Mouse (Mus musculus) G1E-ER4 (cell line): ENCODE data around the gene Hpcal4. TPM values are rescaled to one million over a fixed set of nuclear protein-coding genes. Genes with fewer than 3 reads are reported as not detected.

Experiments used
- GATA1 ChIP-seq: IDR thresholded peaks from one replicate; pipeline ENCODE4 v1.8.0; 2012; ENCODE audit warnings: low read length, inconsistent platforms
- polyA plus RNA-seq: library from polyadenylated mRNA; stranded (reverse); fragments of >175 nt; gene quantifications from 2 replicates; pipeline ENCODE4 v1.2.3, GENCODE M21; 2012

Hpcal4 gene
- polyA plus RNA-seq: not detected in 2 replicates

DNA sequence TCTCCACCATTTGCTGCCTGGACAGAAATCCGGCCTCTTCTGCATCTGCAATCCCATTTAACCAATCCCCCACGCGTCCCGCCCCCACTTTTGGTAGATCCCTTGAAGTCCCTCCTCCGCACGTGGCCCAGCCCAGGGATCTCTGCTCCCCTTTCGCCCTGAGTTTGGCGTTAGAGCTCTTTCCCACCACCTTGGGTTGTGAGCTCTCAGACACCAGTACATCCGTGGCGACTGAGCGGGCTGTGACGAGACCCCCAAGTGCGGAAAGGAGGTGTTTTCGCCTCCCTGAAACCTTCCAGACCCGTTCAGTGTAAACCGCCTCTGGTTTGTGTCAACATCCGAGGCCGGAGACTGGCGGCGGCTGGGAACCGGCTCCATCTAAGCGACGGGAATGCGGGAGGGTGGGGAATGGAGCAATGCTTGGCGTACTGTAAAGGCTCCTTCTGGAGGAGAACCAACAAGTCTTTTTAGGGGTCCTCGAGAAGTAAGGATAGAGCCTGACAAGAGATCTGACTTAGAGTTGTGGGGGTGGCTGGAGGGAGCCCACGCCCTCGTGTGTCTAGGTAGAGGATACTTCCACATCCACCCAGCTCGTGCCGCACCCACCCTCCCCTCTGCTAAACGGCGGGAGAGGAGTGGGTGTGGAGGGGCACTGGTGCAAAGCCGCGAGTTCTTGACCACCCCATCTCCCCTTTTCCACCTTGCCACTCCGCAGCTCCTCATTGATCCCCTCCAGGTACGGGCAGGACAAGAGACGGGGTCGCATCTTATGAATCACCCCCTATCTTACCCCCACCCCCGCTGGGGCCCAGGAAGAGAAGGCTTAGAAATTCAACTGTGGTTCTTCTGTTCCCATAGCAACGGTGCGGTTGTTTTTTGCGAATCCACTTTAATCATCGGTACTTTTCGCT, at the start of gene Hpcal4:
Gene Hpcal4, plus strand, starts transcription at position 900 of the 911 bp plus-strand sequence.
- no peak for TF ChIP-seq GATA1

DNA sequence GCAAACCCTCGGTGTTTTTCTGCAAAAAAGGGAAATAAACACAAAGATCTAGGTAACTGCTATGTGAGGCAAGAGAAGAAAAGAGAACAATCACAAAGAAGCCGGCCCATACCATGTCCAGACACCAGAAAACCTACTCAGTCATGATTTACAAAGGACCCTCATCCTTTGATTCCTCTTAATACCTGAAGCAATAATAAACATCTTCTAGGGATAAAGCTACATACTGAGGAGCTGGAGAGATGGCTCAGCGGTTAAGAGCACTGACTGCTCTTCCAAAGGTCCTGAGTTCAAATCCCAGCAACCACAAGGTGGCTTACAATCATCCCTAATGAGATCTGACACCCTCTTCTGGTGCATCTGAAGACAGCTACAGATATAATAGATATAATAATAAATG, 45.5 kb upstream of the Hpcal4 start:
- no peak for TF ChIP-seq GATA1

DNA sequence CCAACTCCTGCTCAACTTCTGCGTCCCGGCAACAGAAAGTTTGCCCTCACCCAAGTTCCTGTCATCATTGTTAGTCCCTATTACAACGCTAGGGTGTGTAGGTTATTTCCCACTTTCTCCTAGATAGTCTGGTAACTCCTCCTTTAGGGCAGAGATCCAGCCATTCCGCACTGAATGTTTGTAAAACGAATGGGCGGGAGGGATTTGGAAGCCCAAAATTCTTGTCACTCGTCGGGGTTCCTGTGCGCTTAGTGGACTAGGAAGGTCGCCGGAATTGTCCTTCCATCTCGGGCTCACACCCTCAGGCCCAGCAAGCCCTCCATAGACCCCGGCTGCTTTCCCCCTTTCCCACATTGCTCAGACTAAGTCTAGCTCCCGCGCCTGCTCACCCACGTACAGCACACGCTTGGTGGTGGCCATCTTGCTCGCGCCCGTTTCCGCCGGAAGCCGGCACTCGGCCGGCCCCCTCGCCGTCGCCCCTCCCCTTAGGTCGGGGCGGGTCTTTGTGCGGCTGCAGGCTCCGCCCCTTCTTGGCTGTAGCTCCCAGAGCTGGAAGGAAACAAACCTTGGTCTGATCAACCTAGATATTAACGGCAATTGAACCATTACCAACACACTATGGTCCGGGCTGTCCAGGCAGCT, 43.4 kb upstream of the Hpcal4 start, which contains the start of gene Ppie:
Gene Ppie, minus strand, starts transcription at position 439 of the 642 bp plus-strand sequence.
- no peak for TF ChIP-seq GATA1

DNA sequence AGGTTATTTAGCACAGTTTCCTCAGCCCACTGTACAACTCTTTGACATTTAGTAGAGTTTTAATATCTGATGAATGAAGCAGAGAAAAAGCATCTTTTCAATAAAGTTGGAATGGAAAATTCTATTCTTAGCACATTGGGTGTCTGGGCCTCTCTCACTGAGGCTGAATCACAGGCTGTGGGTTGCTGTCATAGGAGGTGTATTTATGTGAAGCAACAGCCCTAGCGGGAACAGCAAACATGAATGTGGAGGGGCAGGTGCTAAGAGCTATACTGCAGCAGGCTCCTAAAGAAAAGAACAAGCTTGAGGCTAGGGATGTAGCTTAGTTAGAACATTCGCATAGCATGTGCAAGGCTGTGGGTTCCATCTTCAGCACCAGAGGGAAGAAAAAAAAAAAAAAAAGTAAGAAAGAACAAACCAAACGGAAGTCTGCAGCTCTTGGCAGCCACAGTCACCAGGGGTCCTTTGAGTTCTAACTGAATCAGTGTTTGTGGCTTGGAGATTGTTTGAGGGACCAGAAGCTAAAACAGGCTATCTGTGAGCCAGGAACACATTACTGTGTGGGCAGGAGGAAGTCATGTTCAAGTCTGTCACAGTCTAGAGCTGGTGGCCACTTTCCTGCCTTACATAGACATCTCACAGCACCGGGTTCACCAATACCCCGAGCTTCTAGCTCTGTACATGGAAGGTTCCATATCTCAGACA, 35.4 kb upstream of the Hpcal4 start:
- TF ChIP-seq GATA1: no peak

DNA sequence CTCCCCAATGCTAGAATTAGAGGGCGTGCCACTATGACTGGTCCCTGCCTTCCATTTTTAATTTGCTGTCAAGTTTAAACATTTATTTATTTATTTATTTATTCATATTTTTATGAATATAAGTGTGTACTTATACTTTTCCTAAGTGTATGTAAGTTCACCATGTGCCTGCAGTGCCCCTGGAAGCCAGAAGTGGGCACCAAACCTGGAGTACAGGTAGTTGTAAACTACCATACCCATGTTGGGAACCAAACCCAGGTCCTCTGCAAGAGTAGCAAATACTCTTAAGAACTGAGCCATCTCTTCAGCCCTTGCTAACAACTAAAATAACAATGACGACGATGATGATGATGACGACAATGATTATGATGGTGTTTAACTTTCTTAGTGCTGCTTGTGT, 31.0 kb upstream of the Hpcal4 start:
- TF ChIP-seq GATA1: no peak

DNA sequence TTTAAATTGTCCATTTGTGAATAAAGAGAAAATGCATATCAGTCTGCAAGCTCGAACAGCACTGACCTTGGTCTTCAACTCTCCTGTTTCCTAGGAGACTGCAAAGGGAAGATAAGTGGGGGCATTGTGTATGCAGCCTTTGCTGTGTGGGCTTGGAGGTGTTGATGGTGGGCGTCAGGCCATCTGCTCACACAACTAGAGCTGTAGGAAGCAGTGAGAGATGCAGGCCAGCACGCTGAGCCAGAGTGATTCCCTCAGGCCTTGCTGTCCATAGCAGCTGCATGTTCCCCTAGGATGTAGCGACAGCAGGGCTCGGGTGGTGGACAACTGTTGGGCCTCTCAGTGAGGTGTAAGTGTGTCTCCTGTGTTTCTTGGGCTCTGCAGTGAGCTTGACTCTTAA, 30.1 kb upstream of the Hpcal4 start:
- TF ChIP-seq GATA1: no peak

DNA sequence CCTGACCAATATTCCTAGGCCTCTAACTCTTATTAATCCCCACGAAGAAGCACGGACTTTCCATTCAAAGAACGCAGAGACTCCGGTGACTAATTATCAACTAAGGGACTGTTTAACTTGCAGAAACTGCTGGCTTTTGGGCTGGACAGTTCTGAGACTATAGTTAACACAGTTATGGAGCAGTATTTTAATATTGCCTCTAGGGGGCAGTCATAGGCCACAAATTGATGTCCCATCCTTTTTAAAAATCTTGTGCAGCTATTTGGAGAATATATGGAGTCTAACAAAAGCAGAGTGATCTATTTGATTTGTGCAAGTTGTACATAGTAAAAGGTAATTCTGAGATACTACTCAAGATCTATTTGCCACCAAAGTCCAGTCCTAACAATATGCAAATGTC, 28.0 kb upstream of the Hpcal4 start:
- no peak for TF ChIP-seq GATA1

DNA sequence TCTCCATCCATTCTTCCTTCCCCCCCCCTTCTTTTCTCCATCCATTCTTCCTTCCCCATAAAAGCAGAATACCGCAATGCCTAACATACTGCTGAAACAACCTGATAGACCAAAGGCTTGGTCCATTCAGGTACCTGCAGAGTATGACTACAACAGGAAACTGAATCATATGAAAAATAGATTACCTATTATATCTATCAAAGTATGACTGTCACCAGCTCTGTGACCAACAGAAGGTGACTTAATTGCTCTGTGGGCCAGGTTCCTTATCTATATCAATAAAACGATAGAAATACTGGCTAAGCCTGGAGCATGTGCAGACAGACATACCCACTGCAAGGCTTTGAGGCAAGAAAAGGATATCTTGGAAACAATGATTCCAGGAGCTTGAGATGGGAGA, 27.6 kb upstream of the Hpcal4 start:
- no peak for TF ChIP-seq GATA1

DNA sequence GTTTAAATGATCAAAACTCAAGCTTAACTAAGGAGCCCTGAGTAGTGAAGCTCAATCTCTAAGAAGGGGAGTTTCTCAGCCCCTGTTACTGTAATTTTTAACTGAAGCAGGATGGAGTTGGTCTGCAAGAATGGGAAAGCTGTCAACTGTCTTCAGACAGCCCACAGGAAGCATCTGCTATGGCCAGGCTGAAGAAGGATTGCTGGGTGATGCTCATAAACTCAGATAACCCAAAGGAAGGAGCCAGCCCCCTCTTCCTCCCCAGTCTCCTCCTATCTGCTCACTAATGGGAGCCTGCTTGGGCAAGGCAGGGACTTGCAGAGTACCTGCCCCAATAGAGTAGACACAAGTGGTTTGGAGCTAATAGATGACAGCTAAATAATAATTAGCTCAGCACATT, 27.2 kb upstream of the Hpcal4 start:
- no peak for TF ChIP-seq GATA1

DNA sequence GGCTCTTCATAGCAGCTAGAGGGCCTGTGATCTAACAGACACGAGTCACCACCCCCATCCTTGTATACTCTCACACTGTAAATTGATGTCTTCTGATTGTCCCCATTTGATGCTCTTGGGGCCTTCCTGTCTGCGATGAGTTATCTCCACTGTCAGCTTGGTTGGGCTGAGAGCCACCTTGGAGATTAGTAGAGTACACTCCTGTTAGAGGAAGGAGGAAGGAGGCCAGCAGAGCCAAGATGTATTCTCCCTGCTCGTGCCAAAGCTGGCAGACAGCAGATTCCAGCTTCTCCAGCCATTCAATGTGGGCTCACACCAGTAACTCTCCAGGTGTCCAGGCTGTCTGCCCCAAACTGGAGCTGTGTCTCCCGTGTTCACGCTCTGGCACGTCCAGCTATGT, 22.5 kb upstream of the Hpcal4 start:
- no peak for TF ChIP-seq GATA1

DNA sequence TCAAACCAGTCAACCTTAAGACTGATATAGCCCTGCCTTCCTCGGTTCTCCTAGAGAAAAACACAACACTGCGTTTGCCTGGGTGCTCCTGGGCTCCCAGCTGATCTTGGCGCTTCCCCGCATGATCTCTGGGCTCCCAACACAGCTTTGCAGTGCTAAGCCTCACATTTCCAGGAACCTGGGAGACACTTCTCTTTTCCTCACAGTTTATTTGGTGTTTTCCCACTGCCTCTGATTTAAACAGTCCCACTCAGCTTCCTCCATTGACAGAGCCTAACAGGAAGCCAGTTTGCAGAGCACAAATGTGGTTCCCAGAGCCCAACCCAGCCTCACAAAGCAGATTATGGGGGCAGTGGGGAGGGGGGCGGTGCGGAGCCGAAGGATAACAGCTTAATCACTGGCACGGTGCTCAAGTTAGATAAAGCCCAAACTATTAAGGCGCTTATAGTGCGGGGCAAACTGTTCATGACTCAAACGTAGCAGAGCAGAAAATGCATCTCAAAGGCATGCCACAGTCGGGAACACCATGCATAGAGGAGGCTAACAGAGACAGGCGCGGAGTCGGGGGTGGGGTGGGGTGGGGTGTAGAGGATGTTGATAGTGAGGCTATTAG, 20.6 kb upstream of the Hpcal4 start:
- TF ChIP-seq GATA1: no peak

DNA sequence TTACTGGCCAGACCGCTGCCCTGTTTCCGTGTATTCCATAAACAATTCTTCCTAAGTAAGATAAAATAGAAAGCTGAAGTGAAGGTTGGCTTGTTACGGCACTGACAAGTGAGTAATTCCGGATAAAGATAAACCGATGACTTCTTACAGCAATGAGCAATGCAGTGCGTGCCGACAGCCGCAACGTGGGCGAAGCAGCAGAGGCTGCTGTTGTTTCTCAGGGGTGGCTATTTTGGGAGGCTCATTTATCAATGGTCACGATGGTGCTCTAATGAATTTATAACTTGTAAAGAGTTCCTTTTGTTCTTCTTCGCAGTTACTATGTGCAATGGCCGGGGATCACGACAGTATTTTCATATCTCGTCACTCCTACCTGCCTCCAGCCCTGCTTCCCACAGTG, 18.9 kb upstream of the Hpcal4 start:
- TF ChIP-seq GATA1: no peak

DNA sequence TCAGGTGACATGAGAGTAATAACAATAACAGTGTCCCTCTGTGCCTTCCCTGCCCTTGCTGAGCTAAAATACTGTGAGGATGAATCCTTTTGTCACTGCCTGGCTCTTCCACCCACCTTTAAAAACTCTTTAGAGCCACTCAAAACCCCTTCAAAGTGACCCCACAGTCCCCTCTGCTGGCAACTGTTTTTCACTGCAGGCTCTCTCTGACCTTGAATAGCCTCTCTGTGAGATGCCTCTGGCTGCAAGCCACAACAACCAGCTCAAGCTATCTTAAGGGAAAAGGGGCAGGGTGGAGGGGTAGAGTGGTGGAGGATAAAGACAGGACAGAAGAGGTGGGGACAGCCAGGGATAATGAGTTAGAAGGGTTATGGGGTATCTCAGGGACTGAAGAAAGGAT, 11.2 kb upstream of the Hpcal4 start:
- no peak for TF ChIP-seq GATA1

DNA sequence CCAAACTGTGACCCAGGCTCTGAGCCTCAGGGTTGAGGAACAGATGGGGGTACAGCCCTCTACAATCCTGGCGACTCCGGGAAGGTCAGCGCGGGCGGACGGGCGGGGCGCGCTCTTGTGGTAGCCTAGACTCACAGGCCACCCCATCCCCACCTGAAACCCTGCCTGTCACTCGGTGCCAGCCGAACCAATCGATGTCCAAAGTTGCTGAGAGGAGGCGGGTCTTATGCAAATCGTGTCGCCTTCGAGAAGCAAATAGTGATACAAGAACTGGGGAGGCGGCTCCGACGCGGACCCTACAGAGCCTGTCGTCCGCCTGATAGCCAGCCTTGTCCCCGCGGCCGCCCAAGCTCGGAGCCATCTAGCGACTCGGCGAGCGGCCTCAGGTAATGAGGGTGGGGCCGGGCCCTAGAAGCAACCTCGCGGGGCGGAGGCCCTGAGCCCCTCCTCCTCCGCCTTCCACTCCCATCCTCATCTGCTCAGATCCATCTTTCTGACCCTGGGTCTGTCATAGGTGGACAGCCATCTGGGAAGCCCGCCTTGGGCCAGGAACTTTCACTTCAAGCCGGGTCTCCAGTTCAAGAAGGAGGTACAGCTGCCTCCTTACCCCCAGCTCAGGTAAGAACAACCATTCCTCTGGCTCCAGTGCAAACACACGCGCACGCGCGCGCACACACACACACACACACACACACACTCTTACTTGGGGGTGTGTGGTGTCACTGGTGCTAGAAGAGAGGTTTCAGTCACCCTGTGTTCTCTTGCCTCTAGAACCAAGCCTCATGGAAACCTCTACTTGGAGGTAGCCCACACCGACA, 421 bp downstream of the Hpcal4 start:
- TF ChIP-seq GATA1: no peak

DNA sequence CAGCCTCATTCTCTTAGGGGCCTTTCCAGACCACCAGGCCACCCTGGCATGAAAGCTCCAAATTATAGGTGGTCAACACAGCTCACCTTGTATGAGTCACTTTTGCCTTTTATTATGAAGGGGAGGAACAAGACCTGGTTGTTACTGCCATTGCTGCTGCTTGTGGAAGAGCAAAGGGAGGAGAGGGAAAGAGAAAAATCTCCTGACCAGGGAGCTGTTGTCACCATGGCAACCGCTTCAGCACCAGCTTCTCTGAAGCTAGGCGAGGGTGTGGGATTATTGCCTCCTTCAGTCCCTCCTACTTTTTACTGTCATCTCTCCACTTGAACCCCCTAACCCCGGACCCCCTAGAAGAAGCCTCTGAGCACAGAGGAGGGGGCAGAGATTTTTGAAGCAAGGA, 1.8 kb downstream of the Hpcal4 start:
- TF ChIP-seq GATA1: no peak
